Mouse (Mus musculus) ES-E14 (cell line): ENCODE measurements around the gene Fam189a1.

Experiments used
- CHD2 ChIP-seq: IDR thresholded peaks from 2 replicates; pipeline ENCODE4 v1.6.1; 2014; ENCODE audit warnings: mild to moderate bottlenecking, low read depth, low read length, inconsistent platforms
- ZNF384 ChIP-seq: IDR thresholded peaks from 2 replicates; pipeline ENCODE4 v1.6.1; 2012; ENCODE audit warnings: low read depth, low read length, inconsistent platforms

DNA sequence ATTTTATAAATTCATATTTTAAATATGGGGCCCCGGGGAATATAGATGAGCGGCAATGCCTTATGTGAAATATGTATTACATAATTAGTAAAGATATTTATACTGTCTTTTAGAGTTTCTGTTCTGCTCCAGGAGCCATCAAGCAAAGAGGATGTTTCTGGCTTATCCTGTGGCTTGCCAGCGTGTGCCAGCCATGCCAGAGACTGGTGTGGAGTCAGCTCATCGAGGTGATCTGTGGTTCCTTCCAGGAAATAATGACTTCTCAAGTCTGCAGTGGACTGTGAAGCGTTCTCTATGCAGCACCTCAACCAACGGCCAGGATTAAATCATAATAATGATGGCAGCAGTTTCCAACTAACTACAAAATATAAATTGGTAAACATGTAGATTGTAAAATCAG is 125.2 kb downstream of the Fam189a1 start:
- TF ChIP-seq CHD2 = no peak
- TF ChIP-seq ZNF384 = no peak
